Mouse (Mus musculus) midbrain, embryonic 14.5 days (tissue): ENCODE data around the gene Anapc5. TPM values are rescaled to one million over a fixed set of nuclear protein-coding genes. Genes with fewer than 3 reads are reported as not detected.

Experiments
- ATAC-seq: fragments of 200-750 bp; cut with Nextera tagmentation; 2 replicates; pipeline ENCODE4 v1.8.0; 2017; ENCODE audit warnings: moderate number of reproducible peaks, moderate library complexity; ENCODE audit not compliant: low FRiP score, low TSS enrichment
- DNase-seq: peaks from one replicate; pipeline ENCODE4 v3.0.0-alpha.2; 2015
- H3K27ac ChIP-seq: fragments of 300-500 bp; sonication (generic); replicated peaks from 2 replicates; pipeline ENCODE4 v1.5.1; 2014; ENCODE audit warnings: mild to moderate bottlenecking, low read depth, low read length, moderate library complexity
- H3K27me3 ChIP-seq: fragments of 300-500 bp; sonication (generic); 2 replicates; pipeline ENCODE4 v1.6.1; 2014; ENCODE audit warnings: low read length, control low read depth, mixed read lengths; ENCODE audit not compliant: control insufficient read depth, insufficient read depth
- H3K36me3 ChIP-seq: fragments of 300-500 bp; sonication (generic); 2 replicates; pipeline ENCODE4 v1.6.1; 2014; ENCODE audit warnings: low read length, control low read depth; ENCODE audit not compliant: control insufficient read depth, insufficient read depth
- H3K4me1 ChIP-seq: fragments of 300-500 bp; sonication (generic); 2 replicates; pipeline ENCODE4 v1.6.1; 2014; ENCODE audit warnings: mild to moderate bottlenecking, antibody characterized with exemption, low read length, control low read depth; ENCODE audit not compliant: control insufficient read depth, insufficient read depth
- H3K4me2 ChIP-seq: fragments of 300-500 bp; sonication (generic); 2 replicates; pipeline ENCODE4 v1.6.1; 2014; ENCODE audit warnings: mild to moderate bottlenecking, low read length, moderate library complexity
- H3K4me3 ChIP-seq: fragments of 300-500 bp; sonication (generic); replicated peaks from 2 replicates; pipeline ENCODE4 v1.5.1; 2014; ENCODE audit warnings: low read depth, low read length
- H3K9ac ChIP-seq: fragments of 300-500 bp; sonication (generic); replicated peaks from 2 replicates; pipeline ENCODE4 v1.6.1; 2014; ENCODE audit warnings: mild to moderate bottlenecking, low read length, moderate library complexity
- H3K9me3 ChIP-seq: fragments of 300-500 bp; sonication (generic); 2 replicates; pipeline ENCODE4 v1.6.1; 2016; ENCODE audit warnings: low read length, control low read depth, mixed read lengths; ENCODE audit not compliant: control insufficient read depth
- WGBS: fragments of 180-500 bp; shearing (Covaris S2); extraction: QIAGEN DNeasy Blood & Tissue Kit; methylation state at CpG from one replicate; pipeline ENCODE4 v1.1.7; 2014; 5-methylcytosine and 5-hydroxymethylcytosine counted together
- polyA plus RNA-seq: library from polyadenylated mRNA; unstranded; fragments of >200 nt; fragmentation: Nextera tagmentation; extraction: Ambion mirVana; gene quantifications from 2 replicates; pipeline ENCODE4 v1.2.1, GENCODE M21; 2014

Gene Anapc5
- polyA plus RNA-seq, 1 experiment from 2014 or later, result 535 TPM

- no peaks in the 10 kb centered on the region for H3K4me1 ChIP-seq
- no peaks in the 10 kb centered on the region for H3K9me3 ChIP-seq
- H3K27ac ChIP-seq, result no peak overlapping the region
- WGBS, result 77% methylated on average over 12 of the region's 12 CpGs
- peaks cover 55% of the 10 kb centered on the region for H3K36me3 ChIP-seq
- DNase-seq, result no peak
- ATAC-seq, result no peak
- no peaks in the 10 kb centered on the region for H3K27me3 ChIP-seq
- H3K9ac ChIP-seq, result no peak overlapping the region
- no peak overlapping the region for H3K4me3 ChIP-seq
- H3K4me2 ChIP-seq, result no peak overlapping the region
Observed at GRCm38 (mm10) chr5:122786035-122786819, 34.9 kb downstream of the Anapc5 start.

GRCm38 (mm10) chr5:122783726-122784406, 37.3 kb downstream of the Anapc5 start:
- H3K9me3 ChIP-seq, result no peaks in the 10 kb centered on the region
- no peak overlapping the region for H3K4me3 ChIP-seq
- H3K9ac ChIP-seq, result no peak overlapping the region
- no peaks in the 10 kb centered on the region for H3K4me1 ChIP-seq
- no peak overlapping the region for H3K4me2 ChIP-seq
- H3K27ac ChIP-seq, result no peak overlapping the region
- peaks cover 35% of the 10 kb centered on the region for H3K36me3 ChIP-seq
- DNase-seq (no peak), ATAC-seq (no peak)
- H3K27me3 ChIP-seq, result no peaks in the 10 kb centered on the region
- 61% methylated on average over 14 of the region's 14 CpGs for WGBS

- no peak for DNase-seq
- Histone ChIP-seq H3K36me3 (peaks cover 18% of the 10 kb centered on the region), H3K4me1 (0 out of 2 replicates have a peak, but pooled peaks cover 6% of the 10 kb centered on the region), H3K4me2 (no peak overlapping the region), H3K27ac (no peak overlapping the region), H3K9ac (no peak overlapping the region), H3K4me3 (no peak overlapping the region), H3K27me3 (no peaks in the 10 kb centered on the region), H3K9me3 (no peaks in the 10 kb centered on the region)
- 72% methylated on average over 1 of the region's 1 CpGs for WGBS
- no peak for ATAC-seq
Observed at GRCm38 (mm10) chr5:122782066-122782465, 39.1 kb downstream of the Anapc5 start.

- no peaks in the 10 kb centered on the region for H3K9me3 ChIP-seq
- H3K4me2 ChIP-seq, result no peak overlapping the region
- H3K4me3 ChIP-seq, result no peak overlapping the region
- H3K36me3 ChIP-seq, result peaks cover 6% of the 10 kb centered on the region; the same call in 1 of the 2 replicates
- no peak overlapping the region for H3K9ac ChIP-seq
- H3K27ac ChIP-seq, result no peak overlapping the region
- no peak for DNase-seq
- H3K4me1 ChIP-seq, result 0 out of 2 replicates have a peak, but pooled peaks cover 6% of the 10 kb centered on the region
- 90% methylated on average over 19 of the region's 19 CpGs for WGBS
- ATAC-seq, result no peak
- H3K27me3 ChIP-seq, result no peaks in the 10 kb centered on the region
Observed at GRCm38 (mm10) chr5:122780791-122781432, 40.2 kb downstream of the Anapc5 start.

- Histone ChIP-seq H3K9ac (peak within 1 kb of the TSS; percentile 84), H3K36me3 (no peaks in the 10 kb centered on the region), H3K9me3 (no peaks in the 10 kb centered on the region), H3K27ac (peak within 1 kb of the TSS; percentile 60), H3K4me3 (peak within 1 kb of the TSS; percentile 76), H3K4me1 (0 out of 2 replicates have a peak, but pooled peaks cover 6% of the 10 kb centered on the region), H3K4me2 (peak within 1 kb of the TSS; percentile 92), H3K27me3 (no peaks in the 10 kb centered on the region)
- ATAC-seq (peak; percentile 74), DNase-seq (peak; percentile 95)
- WGBS, result 0% methylated on average over 60 of the region's 63 CpGs
Observed at GRCm38 (mm10) chr5:122779277-122779834, 41.8 kb downstream of the Anapc5 start, which contains the start of gene Camkk2. Camkk2 (minus strand) TSS chr5:122779409.

- Histone ChIP-seq H3K4me1 (0 out of 2 replicates have a peak, but pooled peaks cover 6% of the 10 kb centered on the region), H3K27ac (peak overlapping the region; percentile 60), H3K9ac (peak overlapping the region; percentile 84), H3K4me2 (peak overlapping the region; percentile 92), H3K4me3 (peak overlapping the region; percentile 76), H3K27me3 (no peaks in the 10 kb centered on the region), H3K36me3 (no peaks in the 10 kb centered on the region), H3K9me3 (no peaks in the 10 kb centered on the region)
- DNase-seq (peak; percentile 37), ATAC-seq (peak; percentile 64)
- 2% methylated on average over 55 of the region's 55 CpGs for WGBS
Observed at GRCm38 (mm10) chr5:122778231-122779226, 42.6 kb downstream of the Anapc5 start.

GRCm38 (mm10) chr5:122777322-122777721, 43.8 kb downstream of the Anapc5 start:
- Histone ChIP-seq H3K27ac (no peak overlapping the region), H3K4me2 (no peak overlapping the region)
- WGBS, result 47% methylated on average over 2 of the region's 2 CpGs

More at GRCm38 (mm10) chr5:122777322-122777721, 43.8 kb downstream of the Anapc5 start:
- Histone ChIP-seq H3K4me1 (0 out of 2 replicates have a peak, but pooled peaks cover 6% of the 10 kb centered on the region), H3K9me3 (no peaks in the 10 kb centered on the region), H3K36me3 (no peaks in the 10 kb centered on the region), H3K27me3 (no peaks in the 10 kb centered on the region), H3K4me3 (no peak overlapping the region), H3K9ac (no peak overlapping the region)
- ATAC-seq, result no peak
- DNase-seq, result no peak
